Mouse (Mus musculus) lung, embryonic 15.5 days (tissue): ENCODE measurements around the gene Rtbdn. TPM values are rescaled to one million over a fixed set of nuclear protein-coding genes. Genes with fewer than 3 reads are reported as not detected.
A peak's percentile ranks its signal among the peaks of the same experiment; 100 is the strongest.

Experiments used
- ATAC-seq: fragments of 200-750 bp; cut with Nextera tagmentation; 2 replicates; pipeline ENCODE4 v1.8.0; 2017; ENCODE audit warnings: moderate number of reproducible peaks, borderline replicate concordance; ENCODE audit not compliant: low FRiP score, low TSS enrichment; ENCODE audit errors: extremely low read depth
- H3K27ac ChIP-seq: fragments of 300-500 bp; sonication (generic); 2 replicates; pipeline ENCODE4 v1.5.1; 2015; ENCODE audit warnings: moderate library complexity, mild to moderate bottlenecking, inconsistent platforms
- H3K27me3 ChIP-seq: fragments of 300-500 bp; sonication (generic); 2 replicates; pipeline ENCODE4 v1.6.1; 2015; ENCODE audit warnings: inconsistent platforms
- H3K36me3 ChIP-seq: fragments of 300-500 bp; sonication (generic); 2 replicates; pipeline ENCODE4 v1.6.1; 2015; ENCODE audit warnings: inconsistent platforms
- H3K4me1 ChIP-seq: fragments of 300-500 bp; sonication (generic); 2 replicates; pipeline ENCODE4 v1.6.1; 2015; ENCODE audit warnings: inconsistent platforms
- H3K4me2 ChIP-seq: fragments of 300-500 bp; sonication (generic); 2 replicates; pipeline ENCODE4 v1.6.1; 2015; ENCODE audit warnings: inconsistent platforms, mild to moderate bottlenecking, moderate library complexity
- H3K4me3 ChIP-seq: fragments of 300-500 bp; sonication (generic); 2 replicates; pipeline ENCODE4 v1.5.1; 2015; ENCODE audit warnings: mild to moderate bottlenecking, inconsistent platforms
- H3K9ac ChIP-seq: fragments of 300-500 bp; sonication (generic); 2 replicates; pipeline ENCODE4 v1.6.1; 2015; ENCODE audit warnings: inconsistent platforms
- H3K9me3 ChIP-seq: fragments of 300-500 bp; sonication (generic); 2 replicates; pipeline ENCODE4 v1.6.1; 2016; ENCODE audit warnings: inconsistent platforms
- WGBS: fragments of 180-500 bp; shearing (Covaris S2); methylation state at CpG from one replicate; pipeline ENCODE4 v1.1.7; 2015; 5-methylcytosine and 5-hydroxymethylcytosine counted together
- polyA plus RNA-seq: library from polyadenylated mRNA; unstranded; fragments of >200 nt; fragmentation: Nextera tagmentation; extraction: Ambion mirVana; gene quantifications from 2 replicates; pipeline ENCODE4 v1.2.1, GENCODE M21; 2015

Rtbdn gene
- polyA plus RNA-seq, 1 experiment from 2014 or later, result 0.12 TPM

GRCm38 (mm10) chr8:84976763-84977434 is 30.1 kb downstream of the Rtbdn start:
- Histone ChIP-seq H3K27me3 (no peaks in the 10 kb centered on the region), H3K9me3 (no peaks in the 10 kb centered on the region), H3K4me3 (peak overlapping the region; percentile 61), H3K27ac (peak overlapping the region; percentile 93), H3K36me3 (peaks cover 24% of the 10 kb centered on the region), H3K4me1 (peaks cover 70% of the 10 kb centered on the region), H3K9ac (peak overlapping the region; percentile 81), H3K4me2 (peak overlapping the region; percentile 99)
- WGBS, result 2% methylated on average over 25 of the region's 25 CpGs
- ATAC-seq, result no peak

DNA sequence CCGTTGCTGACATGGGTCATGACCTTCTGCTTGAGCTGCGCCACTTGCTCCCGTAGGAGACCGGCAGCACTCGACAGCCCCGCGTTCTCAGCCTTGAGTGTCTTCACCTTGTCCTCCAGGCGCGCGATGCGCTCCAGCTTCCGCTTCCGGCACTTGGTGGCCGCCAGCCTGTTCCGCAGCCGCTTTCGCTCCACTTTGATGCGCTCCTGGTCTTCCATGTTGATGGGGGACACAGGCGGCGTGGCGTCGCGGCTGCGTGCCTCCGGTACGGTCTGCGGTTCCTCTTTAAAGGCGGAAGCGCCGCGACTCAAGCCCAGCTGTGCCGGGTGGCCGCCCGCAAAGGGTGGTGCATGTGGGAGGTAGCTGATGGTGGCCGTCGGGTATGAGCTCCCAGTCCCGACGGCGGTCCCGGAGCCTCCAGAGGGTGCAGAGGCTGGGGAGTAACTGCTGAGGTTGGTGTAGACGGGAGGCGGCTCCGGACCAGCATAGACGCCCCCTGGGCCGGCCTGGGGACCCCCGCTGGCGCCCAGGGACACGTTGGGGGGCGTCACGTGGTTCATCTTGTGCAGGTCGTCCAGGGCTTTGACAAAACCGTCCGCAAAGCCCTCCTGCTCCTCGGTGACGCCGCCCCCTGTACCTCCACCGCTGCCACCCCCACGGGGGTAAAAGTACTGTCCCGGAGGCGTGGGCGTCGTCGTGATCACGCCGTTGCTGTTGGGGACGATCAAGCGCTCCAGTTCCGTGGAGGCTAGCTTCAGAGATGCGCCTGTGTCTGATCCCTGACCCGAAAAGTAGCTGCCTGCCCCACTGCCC is 30.9 kb downstream of the Rtbdn start:
- Histone ChIP-seq H3K4me2 (peak overlapping the region; percentile 99), H3K9ac (peak overlapping the region; percentile 81), H3K36me3 (peaks cover 17% of the 10 kb centered on the region), H3K27me3 (no peaks in the 10 kb centered on the region), H3K4me3 (peak overlapping the region; percentile 61), H3K27ac (peak overlapping the region; percentile 93), H3K4me1 (peaks cover 77% of the 10 kb centered on the region), H3K9me3 (no peaks in the 10 kb centered on the region)
- under 1% methylated on average over 68 of the region's 70 CpGs for WGBS
- no peak for ATAC-seq

DNA sequence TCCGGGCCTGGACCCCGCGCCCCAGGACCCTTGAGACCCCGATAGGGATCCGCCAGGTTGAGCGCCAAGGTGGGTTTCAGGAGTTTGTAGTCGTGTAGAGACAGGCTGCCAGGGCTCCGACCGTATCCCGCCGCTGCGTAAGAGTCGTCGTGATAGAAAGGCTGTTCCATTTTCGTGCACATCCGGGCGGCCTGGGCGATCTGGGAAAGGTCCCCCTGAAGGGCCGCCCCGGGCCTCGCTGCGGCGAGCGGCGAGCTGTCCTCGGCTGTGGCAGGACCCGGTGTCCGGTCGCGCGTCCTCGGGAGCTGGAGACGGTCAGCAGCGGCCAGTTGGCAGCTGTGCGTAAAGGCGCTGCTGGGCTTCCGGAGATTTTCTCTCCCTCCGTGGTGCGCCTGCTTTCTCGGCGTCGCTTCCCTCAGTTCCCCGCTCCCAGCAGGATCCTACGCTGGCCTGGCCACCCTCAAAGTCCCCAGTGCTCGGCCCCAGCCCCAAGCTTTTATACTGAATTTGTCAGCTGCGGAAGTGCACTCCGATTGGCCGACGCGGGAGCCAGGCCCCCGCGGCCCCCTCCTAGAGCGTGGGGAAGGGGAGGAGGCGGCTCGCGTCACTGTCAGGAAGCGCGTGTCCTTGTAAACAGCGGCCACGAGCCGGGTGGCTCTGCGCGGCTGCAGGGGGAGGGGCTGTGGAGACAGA is 31.6 kb downstream of the Rtbdn start, which contains the start of gene Junb:
Junb (minus strand) TSS at position 471 of the 693 bp plus-strand sequence.
- H3K4me1 ChIP-seq, result peaks cover 79% of the 10 kb centered on the region

DNA sequence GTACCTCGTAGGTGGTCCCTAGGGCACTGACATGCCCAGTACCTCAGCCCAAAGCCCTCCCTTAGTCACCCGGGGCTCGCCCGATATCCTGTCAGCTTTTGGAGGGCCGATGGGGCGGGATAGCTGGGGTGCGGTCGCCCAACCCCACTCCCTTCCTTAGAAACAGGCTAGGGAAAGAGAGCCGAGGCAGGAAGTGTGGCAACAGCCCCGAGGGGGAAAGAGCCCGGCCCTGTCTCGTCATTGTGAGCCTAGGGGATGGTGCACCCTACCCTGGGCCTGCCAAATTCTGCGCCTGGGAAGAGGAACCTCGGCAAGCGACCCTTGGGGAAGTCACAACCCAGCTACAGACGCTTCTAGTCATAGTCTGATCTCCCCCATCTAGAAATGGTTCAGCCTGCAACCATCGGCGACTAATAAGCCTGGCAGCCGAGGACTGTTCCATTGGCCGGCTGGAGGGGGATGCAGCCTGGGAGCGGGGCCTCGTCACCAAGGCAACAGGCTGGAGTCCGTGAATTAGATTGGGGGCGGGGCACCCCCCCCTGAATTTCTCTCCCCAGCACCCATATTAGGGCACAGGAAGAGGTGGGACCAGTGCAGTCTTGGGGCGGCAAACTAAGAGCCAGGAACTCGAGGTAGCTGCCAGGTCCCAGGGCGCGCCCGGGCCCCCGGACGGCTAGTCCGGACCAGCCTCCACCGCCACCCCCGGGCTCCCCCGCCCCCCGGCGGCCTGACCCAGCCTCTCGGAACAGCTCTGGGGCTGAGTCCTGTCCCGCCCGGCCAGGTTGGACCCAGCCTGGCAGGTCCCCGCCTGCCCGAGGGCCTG is 33.0 kb downstream of the Rtbdn start:
- Histone ChIP-seq H3K4me1 (peaks cover 86% of the 10 kb centered on the region), H3K27ac (peak overlapping the region; percentile 93), H3K9me3 (no peaks in the 10 kb centered on the region), H3K27me3 (no peaks in the 10 kb centered on the region), H3K36me3 (peaks cover 3% of the 10 kb centered on the region; the same call in 1 of the 2 replicates), H3K4me2 (peak overlapping the region; percentile 99), H3K9ac (peak overlapping the region; percentile 39), H3K4me3 (peak overlapping the region; percentile 41)
- WGBS, result 2% methylated on average over 41 of the region's 42 CpGs
- ATAC-seq, result peak; percentile 46

More for the DNA sequence above, 31.6 kb downstream of the Rtbdn start, which contains the start of gene Junb:
- Histone ChIP-seq H3K4me3 (peak within 1 kb of the TSS; percentile 61), H3K9me3 (no peaks in the 10 kb centered on the region), H3K27ac (peak within 1 kb of the TSS; percentile 93), H3K27me3 (no peaks in the 10 kb centered on the region), H3K4me2 (peak within 1 kb of the TSS; percentile 99), H3K9ac (peak within 1 kb of the TSS; percentile 81), H3K36me3 (peaks cover 9% of the 10 kb centered on the region)
- peak; percentile 63 for ATAC-seq
- under 1% methylated on average over 63 of the region's 63 CpGs for WGBS

DNA sequence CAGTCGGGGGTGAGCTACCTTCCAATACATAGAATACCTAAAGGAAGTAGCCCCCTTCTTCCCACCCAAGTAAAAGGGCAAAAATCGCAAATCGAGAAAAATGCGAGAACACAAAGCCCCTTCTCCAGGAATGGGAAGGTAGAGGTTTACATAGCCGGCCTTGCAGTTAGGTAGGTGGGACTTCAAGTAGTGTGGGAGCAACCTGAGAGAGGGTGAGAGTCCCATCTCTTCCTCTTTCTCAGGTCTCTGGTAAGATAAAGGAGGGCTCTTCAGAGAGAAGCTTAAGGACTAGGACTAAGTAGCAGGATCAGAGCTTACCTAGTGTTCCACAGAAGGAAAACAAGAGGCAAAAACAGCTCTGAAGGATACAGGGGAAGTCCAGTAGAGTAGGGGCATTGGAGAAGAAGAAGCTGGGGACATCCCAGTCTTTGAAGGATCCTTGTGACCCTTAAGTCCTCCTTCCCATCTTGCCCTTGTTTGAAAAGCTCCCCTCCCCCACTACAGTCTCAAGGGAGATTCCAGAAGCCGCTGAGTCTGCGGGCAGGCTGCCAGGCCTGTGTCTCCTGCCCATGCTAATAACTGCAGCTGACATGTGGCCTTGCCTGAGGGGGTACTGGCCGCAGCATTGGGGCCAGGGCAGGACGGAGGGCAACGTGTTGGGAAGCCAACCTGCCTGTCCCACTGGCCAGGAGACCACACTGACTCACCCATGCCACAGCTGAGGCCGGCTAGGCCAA is 34.0 kb downstream of the Rtbdn start:
- no peaks in the 10 kb centered on the region for H3K27me3 ChIP-seq
- H3K27ac ChIP-seq, result peak overlapping the region; percentile 93
- peak overlapping the region; percentile 36 for H3K9ac ChIP-seq
- no peak for ATAC-seq
- peak overlapping the region; percentile 41 for H3K4me3 ChIP-seq
- H3K9me3 ChIP-seq, result no peaks in the 10 kb centered on the region
- peaks cover 87% of the 10 kb centered on the region for H3K4me1 ChIP-seq
- 21% methylated on average over 11 of the region's 11 CpGs for WGBS
- H3K36me3 ChIP-seq, result no peaks in the 10 kb centered on the region
- H3K4me2 ChIP-seq, result peak overlapping the region; percentile 99

DNA sequence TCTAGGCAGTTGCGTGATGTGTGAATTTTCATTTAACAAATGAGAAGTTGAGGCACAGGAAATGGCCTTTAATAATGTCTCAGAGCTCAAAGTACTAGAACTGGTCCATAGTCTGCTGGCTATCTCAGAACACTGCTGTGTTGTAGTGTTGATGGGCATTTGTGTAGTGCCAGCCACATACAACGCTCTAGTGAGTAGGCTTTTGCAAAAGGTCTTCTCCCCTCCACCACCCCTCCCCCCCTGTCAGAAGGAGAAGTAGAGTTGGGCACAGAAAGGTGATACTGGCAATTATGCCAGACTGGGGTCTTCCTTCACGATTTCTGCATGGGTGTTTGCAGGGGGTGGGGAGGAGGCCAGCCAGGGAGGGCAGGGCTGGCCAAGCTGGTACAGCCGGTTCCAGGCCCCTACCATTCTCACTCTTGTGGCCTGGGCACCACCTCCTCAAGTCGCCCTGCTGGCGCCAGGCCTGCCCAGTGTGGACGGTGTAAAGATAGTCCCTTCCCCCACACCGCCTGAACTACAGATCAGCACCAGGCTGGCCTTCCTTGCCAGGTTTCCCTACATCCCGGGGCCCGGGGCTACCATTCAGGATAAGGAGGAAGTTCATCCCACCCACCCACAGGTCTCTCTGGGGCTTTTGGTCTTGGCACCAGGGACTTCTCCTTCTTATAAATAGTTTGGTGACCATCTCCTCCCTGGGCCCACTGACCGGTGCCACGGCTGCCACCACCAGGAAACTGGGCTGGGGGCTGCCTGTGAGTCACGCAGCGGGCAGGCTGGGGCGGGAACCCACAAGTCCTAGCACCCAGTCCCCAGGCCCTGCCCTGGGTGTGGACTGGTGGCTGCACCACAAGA is 35.1 kb downstream of the Rtbdn start:
- Histone ChIP-seq H3K27ac (peak overlapping the region; percentile 93), H3K4me1 (peaks cover 87% of the 10 kb centered on the region), H3K36me3 (no peaks in the 10 kb centered on the region), H3K4me2 (no peak overlapping the region; the same call in 1 of the 2 replicates), H3K4me3 (no peak overlapping the region), H3K9ac (no peak overlapping the region), H3K27me3 (0 out of 2 replicates have a peak, but pooled peaks cover 2% of the 10 kb centered on the region), H3K9me3 (no peaks in the 10 kb centered on the region)
- WGBS, result 66% methylated on average over 15 of the region's 15 CpGs
- ATAC-seq, result no peak

DNA sequence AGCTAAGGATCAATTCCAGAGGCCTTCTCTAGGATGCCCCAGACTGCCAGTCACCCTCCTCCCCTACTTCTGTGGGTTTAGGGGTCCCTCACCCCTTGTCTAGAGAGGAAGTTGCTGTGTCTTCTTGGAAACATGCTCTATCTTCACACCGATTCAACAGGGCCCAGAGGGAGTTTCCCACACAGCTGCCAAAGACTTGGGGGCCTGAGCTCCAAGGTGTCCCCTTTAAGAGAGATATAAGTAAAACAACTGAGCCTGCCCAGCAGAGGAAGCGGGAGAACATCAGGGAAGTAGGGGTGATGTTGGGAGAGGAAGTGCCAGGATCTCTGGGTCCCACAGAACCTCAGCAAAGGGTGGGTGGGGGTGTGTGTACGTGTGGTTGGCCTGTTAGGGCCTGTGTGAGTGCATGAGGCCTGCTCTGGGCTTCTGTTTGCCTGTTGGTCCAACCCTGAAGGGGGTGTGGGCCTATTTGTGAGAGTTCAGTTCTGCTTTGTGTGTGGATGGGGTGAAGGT is 35.8 kb downstream of the Rtbdn start:
- Histone ChIP-seq H3K4me1 (peaks cover 80% of the 10 kb centered on the region), H3K27ac (peak overlapping the region; percentile 93), H3K36me3 (no peaks in the 10 kb centered on the region), H3K4me2 (no peak overlapping the region), H3K4me3 (no peak overlapping the region), H3K9me3 (no peaks in the 10 kb centered on the region), H3K9ac (no peak overlapping the region), H3K27me3 (0 out of 2 replicates have a peak, but pooled peaks cover 3% of the 10 kb centered on the region)
- no peak for ATAC-seq
- WGBS, result 53% methylated on average over 3 of the region's 3 CpGs

- H3K27ac ChIP-seq, result peak overlapping the region; percentile 87
- peak overlapping the region; percentile 99 for H3K4me2 ChIP-seq
- WGBS, result 5% methylated on average over 16 of the region's 16 CpGs
- no peaks in the 10 kb centered on the region for H3K9me3 ChIP-seq
- H3K4me1 ChIP-seq, result peaks cover 70% of the 10 kb centered on the region
- H3K36me3 ChIP-seq, result no peaks in the 10 kb centered on the region
- H3K27me3 ChIP-seq, result peaks cover 3% of the 10 kb centered on the region; the same call in 1 of the 2 replicates
- H3K4me3 ChIP-seq, result peak overlapping the region; percentile 49
- ATAC-seq, result peak; percentile 6; the same call in 1 of the 2 replicates
- H3K9ac ChIP-seq, result peak overlapping the region; percentile 52
Measured at GRCm38 (mm10) chr8:84984294-84985048, 37.7 kb downstream of the Rtbdn start.

DNA sequence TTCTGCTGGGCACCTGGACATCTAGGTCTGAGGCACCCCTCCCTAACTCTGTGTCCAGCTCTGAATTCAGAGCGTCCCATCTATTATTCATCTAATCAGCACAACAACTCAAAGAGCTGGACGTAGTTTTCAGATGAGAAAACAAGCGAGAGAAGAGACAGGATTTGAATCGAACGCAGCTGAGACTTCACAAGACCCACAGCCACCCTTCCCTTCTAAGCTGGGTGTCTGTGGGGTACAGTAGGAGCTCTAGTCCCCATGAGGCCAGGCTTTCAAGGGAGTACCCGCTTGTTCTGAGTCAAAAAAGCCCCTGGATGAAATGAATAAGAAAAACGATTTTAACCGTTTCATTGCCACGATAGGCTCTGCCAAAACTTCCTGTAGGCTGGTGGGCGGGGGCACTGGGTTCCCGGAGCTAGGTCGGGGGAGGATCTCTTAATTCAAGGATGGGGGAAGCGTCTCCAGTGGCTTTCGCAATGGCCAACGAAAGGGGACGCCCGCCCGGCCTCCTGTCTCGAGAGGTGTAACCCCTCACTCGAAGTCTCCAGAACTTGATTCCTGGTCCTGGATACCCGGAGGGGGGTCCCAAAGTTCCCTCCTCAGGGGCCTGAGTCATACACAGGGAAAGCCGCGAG is 38.4 kb downstream of the Rtbdn start:
- peaks cover 65% of the 10 kb centered on the region for H3K4me1 ChIP-seq
- H3K27ac ChIP-seq, result peak overlapping the region; percentile 87
- H3K9me3 ChIP-seq, result no peaks in the 10 kb centered on the region
- peaks cover 3% of the 10 kb centered on the region; the same call in 1 of the 2 replicates for H3K27me3 ChIP-seq
- H3K9ac ChIP-seq, result peak overlapping the region; percentile 52
- no peak for ATAC-seq
- no peaks in the 10 kb centered on the region for H3K36me3 ChIP-seq
- WGBS, result under 1% methylated on average over 23 of the region's 23 CpGs
- H3K4me3 ChIP-seq, result peak overlapping the region; percentile 49
- H3K4me2 ChIP-seq, result peak overlapping the region; percentile 99
